Mouse (Mus musculus): ENCODE measurements around the gene Zcchc24.

- TF ChIP-seq POLR2AphosphoS5 (IDR thresholded peaks at IDR 0.05; ENCODE audit: insufficient replicate concordance, low read depth, low read length) (no peak), CTCF (IDR thresholded peaks at IDR 0.05; ENCODE audit: low read depth, low read length) (no peak), GATA1 (IDR thresholded peaks at IDR 0.05; ENCODE audit: borderline replicate concordance, low read length) (no peak), TAL1 (conservative IDR thresholded peaks at IDR 0.05; ENCODE audit: low read depth, low read length) (no peak)
Measured at GRCm38 (mm10) chr14:25701986-25702385, 66.9 kb downstream of the Zcchc24 start.

Data from G1E (cell line).